Mouse (Mus musculus): ENCODE data around the gene Pgm1. TPM values are rescaled to one million over a fixed set of nuclear protein-coding genes. Genes with fewer than 3 reads are reported as not detected.

Gene Pgm1
- polyA plus RNA-seq, 1 experiment from 2014 or later, result 71.4 TPM

- WGBS, result 77% methylated on average over 2 of the region's 2 CpGs
- ATAC-seq (ENCODE audit: low read depth) (no peak), DNase-seq (ENCODE audit: low spot score) (no peak)
- no peak overlapping the region for H3K4me3 ChIP-seq (ENCODE audit: low read depth, low read length)
- no peaks in the 10 kb centered on the region for H3K4me1 ChIP-seq (ENCODE audit: control insufficient read depth, insufficient read depth, low read length)
- H3K36me3 ChIP-seq (ENCODE audit: control insufficient read depth, insufficient read depth, low read length), result no peaks in the 10 kb centered on the region
- H3K27me3 ChIP-seq (replicated peaks; ENCODE audit: control insufficient read depth, insufficient read depth, low read length), result no peaks in the 10 kb centered on the region
- no peak overlapping the region for H3K27ac ChIP-seq (replicated peaks; ENCODE audit: low read depth, low read length)
- no peaks in the 10 kb centered on the region for H3K9me3 ChIP-seq (ENCODE audit: control insufficient read depth, low read length)
- H3K9ac ChIP-seq (ENCODE audit: low read depth, low read length), result no peak overlapping the region
- no peak overlapping the region for H3K4me2 ChIP-seq (ENCODE audit: low read depth, low read length)
These were observed 17.3 kb downstream of the Pgm1 start for GRCm38 (mm10) chr4:99946516-99946915.

- Histone ChIP-seq H3K27ac (replicated peaks; ENCODE audit: low read depth, low read length) (no peak overlapping the region), H3K27me3 (replicated peaks; ENCODE audit: control insufficient read depth, insufficient read depth, low read length) (no peaks in the 10 kb centered on the region), H3K4me1 (ENCODE audit: control insufficient read depth, insufficient read depth, low read length) (no peaks in the 10 kb centered on the region), H3K9ac (ENCODE audit: low read depth, low read length) (no peak overlapping the region), H3K4me2 (ENCODE audit: low read depth, low read length) (no peak overlapping the region), H3K36me3 (ENCODE audit: control insufficient read depth, insufficient read depth, low read length) (no peaks in the 10 kb centered on the region), H3K4me3 (ENCODE audit: low read depth, low read length) (no peak overlapping the region), H3K9me3 (ENCODE audit: control insufficient read depth, low read length) (no peaks in the 10 kb centered on the region)
- DNase-seq (ENCODE audit: low spot score) (no peak), ATAC-seq (ENCODE audit: low read depth) (no peak)
- 71% methylated on average over 1 of the region's 1 CpGs for WGBS
These were observed 18.0 kb downstream of the Pgm1 start for GRCm38 (mm10) chr4:99947192-99947591.

- no peak overlapping the region for H3K9ac ChIP-seq (ENCODE audit: low read depth, low read length)
- no peaks in the 10 kb centered on the region for H3K9me3 ChIP-seq (ENCODE audit: control insufficient read depth, low read length)
- no peak overlapping the region for H3K4me2 ChIP-seq (ENCODE audit: low read depth, low read length)
- H3K27me3 ChIP-seq (replicated peaks; ENCODE audit: control insufficient read depth, insufficient read depth, low read length), result no peaks in the 10 kb centered on the region
- DNase-seq (ENCODE audit: low spot score) (no peak), ATAC-seq (ENCODE audit: low read depth) (no peak)
- H3K4me3 ChIP-seq (ENCODE audit: low read depth, low read length), result no peak overlapping the region
- H3K27ac ChIP-seq (replicated peaks; ENCODE audit: low read depth, low read length), result no peak overlapping the region
- H3K36me3 ChIP-seq (ENCODE audit: control insufficient read depth, insufficient read depth, low read length), result no peaks in the 10 kb centered on the region
- 89% methylated on average over 1 of the region's 1 CpGs for WGBS
- H3K4me1 ChIP-seq (ENCODE audit: control insufficient read depth, insufficient read depth, low read length), result no peaks in the 10 kb centered on the region
These were observed 18.7 kb downstream of the Pgm1 start for GRCm38 (mm10) chr4:99947896-99948295.

GRCm38 (mm10) chr4:99953904-99954303, 24.7 kb downstream of the Pgm1 start:
- Histone ChIP-seq H3K9me3 (ENCODE audit: control insufficient read depth, low read length) (no peaks in the 10 kb centered on the region), H3K27me3 (replicated peaks; ENCODE audit: control insufficient read depth, insufficient read depth, low read length) (no peaks in the 10 kb centered on the region), H3K9ac (ENCODE audit: low read depth, low read length) (no peak overlapping the region), H3K4me1 (ENCODE audit: control insufficient read depth, insufficient read depth, low read length) (no peaks in the 10 kb centered on the region), H3K36me3 (ENCODE audit: control insufficient read depth, insufficient read depth, low read length) (no peaks in the 10 kb centered on the region), H3K4me3 (ENCODE audit: low read depth, low read length) (no peak overlapping the region), H3K27ac (replicated peaks; ENCODE audit: low read depth, low read length) (no peak overlapping the region), H3K4me2 (ENCODE audit: low read depth, low read length) (no peak overlapping the region)
- 97% methylated on average over 2 of the region's 2 CpGs for WGBS
- ATAC-seq (ENCODE audit: low read depth) (no peak), DNase-seq (ENCODE audit: low spot score) (no peak)

- Histone ChIP-seq H3K4me2 (ENCODE audit: low read depth, low read length) (no peak overlapping the region), H3K27me3 (replicated peaks; ENCODE audit: control insufficient read depth, insufficient read depth, low read length) (no peaks in the 10 kb centered on the region), H3K9ac (ENCODE audit: low read depth, low read length) (no peak overlapping the region), H3K4me3 (ENCODE audit: low read depth, low read length) (no peak overlapping the region), H3K36me3 (ENCODE audit: control insufficient read depth, insufficient read depth, low read length) (no peaks in the 10 kb centered on the region), H3K4me1 (ENCODE audit: control insufficient read depth, insufficient read depth, low read length) (no peaks in the 10 kb centered on the region), H3K9me3 (ENCODE audit: control insufficient read depth, low read length) (no peaks in the 10 kb centered on the region), H3K27ac (replicated peaks; ENCODE audit: low read depth, low read length) (no peak overlapping the region)
- no peak for DNase-seq (ENCODE audit: low spot score)
- 85% methylated on average over 10 of the region's 10 CpGs for WGBS
- no peak for ATAC-seq (ENCODE audit: low read depth)
These were observed 26.2 kb downstream of the Pgm1 start for GRCm38 (mm10) chr4:99955396-99955795.

- no peaks in the 10 kb centered on the region for H3K36me3 ChIP-seq (ENCODE audit: control insufficient read depth, insufficient read depth, low read length)
- 91% methylated on average over 4 of the region's 4 CpGs for WGBS
These were observed 28.0 kb downstream of the Pgm1 start for GRCm38 (mm10) chr4:99957186-99957585.

GRCm38 (mm10) chr4:99958084-99958815, 29.0 kb downstream of the Pgm1 start:
- WGBS, result 72% methylated on average over 7 of the region's 7 CpGs
- H3K27ac ChIP-seq (replicated peaks; ENCODE audit: low read depth, low read length), result no peak overlapping the region
- DNase-seq (ENCODE audit: low spot score), result no peak
- H3K4me3 ChIP-seq (ENCODE audit: low read depth, low read length), result no peak overlapping the region
- no peak overlapping the region for H3K9ac ChIP-seq (ENCODE audit: low read depth, low read length)
- no peaks in the 10 kb centered on the region for H3K36me3 ChIP-seq (ENCODE audit: control insufficient read depth, insufficient read depth, low read length)
- H3K4me2 ChIP-seq (ENCODE audit: low read depth, low read length), result no peak overlapping the region
- no peak for ATAC-seq (ENCODE audit: low read depth)
- no peaks in the 10 kb centered on the region for H3K4me1 ChIP-seq (ENCODE audit: control insufficient read depth, insufficient read depth, low read length)
- H3K27me3 ChIP-seq (replicated peaks; ENCODE audit: control insufficient read depth, insufficient read depth, low read length), result no peaks in the 10 kb centered on the region
- no peaks in the 10 kb centered on the region for H3K9me3 ChIP-seq (ENCODE audit: control insufficient read depth, low read length)

More at GRCm38 (mm10) chr4:99957186-99957585, 28.0 kb downstream of the Pgm1 start:
- H3K27ac ChIP-seq (replicated peaks; ENCODE audit: low read depth, low read length), result no peak overlapping the region
- H3K9me3 ChIP-seq (ENCODE audit: control insufficient read depth, low read length), result no peaks in the 10 kb centered on the region
- no peaks in the 10 kb centered on the region for H3K27me3 ChIP-seq (replicated peaks; ENCODE audit: control insufficient read depth, insufficient read depth, low read length)
- ATAC-seq (ENCODE audit: low read depth) (no peak), DNase-seq (ENCODE audit: low spot score) (no peak)
- H3K4me2 ChIP-seq (ENCODE audit: low read depth, low read length), result no peak overlapping the region
- no peak overlapping the region for H3K9ac ChIP-seq (ENCODE audit: low read depth, low read length)
- no peaks in the 10 kb centered on the region for H3K4me1 ChIP-seq (ENCODE audit: control insufficient read depth, insufficient read depth, low read length)
- no peak overlapping the region for H3K4me3 ChIP-seq (ENCODE audit: low read depth, low read length)

- ATAC-seq (ENCODE audit: low read depth) (no peak), DNase-seq (ENCODE audit: low spot score) (no peak)
- H3K9ac ChIP-seq (ENCODE audit: low read depth, low read length), result no peak overlapping the region
- no peaks in the 10 kb centered on the region for H3K9me3 ChIP-seq (ENCODE audit: control insufficient read depth, low read length)
- WGBS, result 57% methylated on average over 3 of the region's 3 CpGs
- no peak overlapping the region for H3K27ac ChIP-seq (replicated peaks; ENCODE audit: low read depth, low read length)
- H3K27me3 ChIP-seq (replicated peaks; ENCODE audit: control insufficient read depth, insufficient read depth, low read length), result no peaks in the 10 kb centered on the region
- H3K4me2 ChIP-seq (ENCODE audit: low read depth, low read length), result no peak overlapping the region
- H3K36me3 ChIP-seq (ENCODE audit: control insufficient read depth, insufficient read depth, low read length), result no peaks in the 10 kb centered on the region
- no peak overlapping the region for H3K4me3 ChIP-seq (ENCODE audit: low read depth, low read length)
- H3K4me1 ChIP-seq (ENCODE audit: control insufficient read depth, insufficient read depth, low read length), result no peaks in the 10 kb centered on the region
These were observed 30.1 kb downstream of the Pgm1 start for GRCm38 (mm10) chr4:99959308-99959707.

- Histone ChIP-seq H3K9ac (ENCODE audit: low read depth, low read length) (no peak overlapping the region), H3K36me3 (ENCODE audit: control insufficient read depth, insufficient read depth, low read length) (peaks cover 8% of the 10 kb centered on the region; the same call in 1 of the 2 replicates), H3K4me2 (ENCODE audit: low read depth, low read length) (0 out of 2 replicates have a peak overlapping the region, but pooled peaks have one; percentile 10), H3K27ac (replicated peaks; ENCODE audit: low read depth, low read length) (no peak overlapping the region), H3K4me1 (ENCODE audit: control insufficient read depth, insufficient read depth, low read length) (peaks cover 4% of the 10 kb centered on the region; the same call in 1 of the 2 replicates), H3K9me3 (ENCODE audit: control insufficient read depth, low read length) (no peaks in the 10 kb centered on the region), H3K4me3 (ENCODE audit: low read depth, low read length) (no peak overlapping the region), H3K27me3 (replicated peaks; ENCODE audit: control insufficient read depth, insufficient read depth, low read length) (no peaks in the 10 kb centered on the region)
- WGBS, result 24% methylated on average over 6 of the region's 6 CpGs
- DNase-seq (ENCODE audit: low spot score), result no peak
- no peak for ATAC-seq (ENCODE audit: low read depth)
These were observed 37.3 kb downstream of the Pgm1 start for GRCm38 (mm10) chr4:99966555-99966954.
